Mouse (Mus musculus) C2C12 (cell line): ENCODE data around the gene Nt5c2. TPM values are rescaled to one million over a fixed set of nuclear protein-coding genes. Genes with fewer than 3 reads are reported as not detected.

Experiments used
- H3K27me3 ChIP-seq: one replicate; pipeline ENCODE4 v1.6.1; 2011; ENCODE audit not compliant: control insufficient read depth, insufficient read depth, insufficient read length
- H3K36me3 ChIP-seq: one replicate; pipeline ENCODE4 v1.6.1; 2011; ENCODE audit not compliant: control insufficient read depth, insufficient read depth
- H3K4me3 ChIP-seq: one replicate; pipeline ENCODE4 v1.5.1; 2011; ENCODE audit warnings: mild to moderate bottlenecking, control low read depth; ENCODE audit not compliant: poor library complexity, insufficient read depth, severe bottlenecking
- H3K79me2 ChIP-seq: one replicate; pipeline ENCODE4 v1.6.1; 2011; ENCODE audit not compliant: control insufficient read depth, insufficient read depth
- H3K79me3 ChIP-seq: one replicate; pipeline ENCODE4 v1.6.1; 2011; ENCODE audit warnings: low read depth, control low read depth
- H3ac ChIP-seq: one replicate; pipeline ENCODE3; 2011; ENCODE audit warnings: low read depth; ENCODE audit not compliant: control insufficient read depth, insufficient read length
- CEBPB ChIP-seq: IDR thresholded peaks from one replicate; pipeline ENCODE4 v1.6.1; 2011; ENCODE audit warnings: low read depth, mild to moderate bottlenecking, control low read depth, moderate library complexity
- CTCF ChIP-seq: IDR thresholded peaks from one replicate; pipeline ENCODE4 v1.5.1; 2011; ENCODE audit not compliant: control insufficient read depth, insufficient read depth, insufficient read length
- FOSL1 ChIP-seq: IDR thresholded peaks from one replicate; pipeline ENCODE4 v1.8.0; 2011; ENCODE audit warnings: mild to moderate bottlenecking, low read length; ENCODE audit not compliant: poor library complexity, insufficient read depth, severe bottlenecking
- MAX ChIP-seq: IDR thresholded peaks from one replicate; pipeline ENCODE4 v1.6.1; 2011; ENCODE audit warnings: mild to moderate bottlenecking, control low read depth
- MYOD1 ChIP-seq: IDR thresholded peaks from one replicate; pipeline ENCODE4 v1.6.1; 2011; ENCODE audit warnings: low read depth; ENCODE audit not compliant: control insufficient read depth, insufficient read length
- MYOG ChIP-seq: IDR thresholded peaks from one replicate; pipeline ENCODE4 v1.6.1; 2011; ENCODE audit not compliant: control insufficient read depth, insufficient read length; ENCODE audit errors: extremely low read depth
- USF1 ChIP-seq: IDR thresholded peaks from one replicate; pipeline ENCODE4 v1.6.1; 2011; ENCODE audit warnings: low read depth, mild to moderate bottlenecking, control low read depth, moderate library complexity
- polyA plus RNA-seq: library from polyadenylated mRNA; unstranded; fragments of >200 nt; fragmentation: generic; extraction: Trizol; gene quantifications from one replicate; pipeline ENCODE4 v1.2.1, GENCODE M21; 2012; ENCODE audit warnings: missing spikeins

Gene Nt5c2
- polyA plus RNA-seq, 1 experiment: 18.2 TPM

DNA sequence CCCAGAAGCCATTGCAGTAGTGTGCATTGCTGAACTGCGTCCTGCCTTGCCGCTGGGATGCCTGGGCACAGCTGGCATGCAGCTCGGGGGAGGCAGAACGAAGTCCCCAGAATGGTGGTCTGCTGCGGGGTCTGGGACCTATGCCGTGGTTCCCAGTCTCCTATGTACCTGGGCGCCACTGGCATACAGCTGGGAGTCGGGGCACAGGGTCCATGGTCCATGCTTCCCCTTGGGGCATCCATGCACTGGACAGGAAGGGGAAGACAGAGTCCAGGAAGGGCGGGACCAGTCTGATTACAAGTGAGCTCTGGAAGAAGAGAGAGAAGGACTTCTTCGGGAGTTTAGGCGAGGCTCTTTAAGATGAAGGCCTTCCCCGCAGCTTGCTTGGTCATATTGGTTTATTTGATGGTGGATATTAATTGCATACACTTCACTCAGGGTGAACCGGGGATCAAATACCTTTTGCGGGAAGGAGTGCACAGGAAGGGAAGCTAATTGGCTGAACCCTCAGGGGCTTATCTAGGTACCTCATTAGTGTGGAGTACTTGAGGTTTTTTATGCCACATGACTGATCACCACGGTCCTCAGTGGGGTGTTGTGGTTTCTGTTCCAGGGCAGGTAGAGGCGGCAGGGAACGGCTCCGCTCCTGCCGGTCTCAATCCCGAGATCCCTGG lies 25.3 kb downstream of the Nt5c2 start:
- TF ChIP-seq MAX: no peak
- no peaks in the 10 kb centered on the region for H3K36me3 ChIP-seq
- no peak overlapping the region for H3ac ChIP-seq
- H3K27me3 ChIP-seq: peaks cover 4% of the 10 kb centered on the region
- no peaks in the 10 kb centered on the region for H3K79me3 ChIP-seq
- H3K4me3 ChIP-seq: no peak overlapping the region
- H3K79me2 ChIP-seq: no peaks in the 10 kb centered on the region

DNA sequence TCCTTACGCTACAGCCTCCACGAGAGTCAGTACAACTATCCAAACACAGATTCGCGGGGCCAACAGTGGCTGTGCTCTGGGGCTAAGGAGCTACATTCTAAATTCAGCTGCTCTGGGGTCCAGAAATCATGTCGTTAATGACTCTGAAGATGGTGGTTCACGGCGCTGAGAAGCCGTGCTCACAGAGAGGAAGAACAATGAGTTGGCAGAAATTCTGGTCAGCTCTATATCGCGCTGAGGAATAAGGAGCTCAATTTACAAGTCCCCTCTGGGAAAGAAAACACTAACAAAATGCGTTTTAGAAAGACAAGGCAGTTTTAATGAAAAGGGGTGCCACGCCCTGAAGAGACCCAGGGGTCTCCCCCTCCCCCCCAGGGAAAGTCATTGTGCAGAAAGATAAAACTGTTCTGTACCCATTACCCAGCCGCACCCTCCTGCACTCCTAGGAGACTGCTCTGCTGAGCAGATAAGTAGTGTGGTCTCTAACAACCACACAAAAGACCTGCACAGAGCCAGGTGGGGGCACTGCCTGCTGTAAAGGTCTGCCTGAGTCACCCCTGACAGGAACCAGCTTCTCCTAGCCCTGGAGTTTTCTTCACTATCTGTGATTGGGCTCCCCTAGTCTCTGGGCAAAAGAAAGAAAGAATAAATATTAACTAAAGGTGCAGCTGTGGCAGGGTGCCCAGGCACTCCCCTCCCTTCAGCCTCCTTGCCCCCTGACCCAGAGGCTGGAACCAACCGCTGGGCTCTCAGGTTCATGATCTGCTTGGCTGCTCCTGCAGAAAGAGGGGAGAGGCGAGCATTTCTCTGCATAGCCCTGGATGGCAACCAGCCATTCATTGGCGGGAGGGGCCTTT lies 26.5 kb downstream of the Nt5c2 start:
- no peaks in the 10 kb centered on the region for H3K36me3 ChIP-seq
- H3K27me3 ChIP-seq: no peaks in the 10 kb centered on the region
- no peak overlapping the region for H3K4me3 ChIP-seq
- H3K79me2 ChIP-seq: no peaks in the 10 kb centered on the region
- TF ChIP-seq CEBPB (no peak), MAX (no peak), MYOD1 (no peak), MYOG (no peak), FOSL1 (no peak)
- no peaks in the 10 kb centered on the region for H3K79me3 ChIP-seq
- H3ac ChIP-seq: no peak overlapping the region

DNA sequence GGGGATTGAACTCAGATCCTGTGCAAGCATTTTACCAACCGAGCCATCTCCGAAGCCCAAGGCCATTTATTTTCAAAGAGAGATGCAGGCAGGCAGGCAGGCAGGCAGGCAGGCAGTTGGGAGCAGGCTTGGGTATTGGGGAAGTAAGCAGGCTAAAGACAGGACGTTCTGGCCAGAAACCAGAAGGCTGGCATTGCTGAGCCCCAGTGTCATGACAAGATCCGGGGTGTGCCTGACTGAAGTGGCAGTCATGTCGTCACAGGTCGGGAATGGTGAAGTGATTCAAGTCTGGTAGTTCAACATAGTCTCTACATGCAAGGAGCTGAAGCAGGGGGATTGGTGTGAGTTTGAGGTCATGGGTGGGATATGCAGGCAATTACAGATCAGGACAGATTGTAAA lies 27.3 kb downstream of the Nt5c2 start:
- no peaks in the 10 kb centered on the region for H3K27me3 ChIP-seq
- no peaks in the 10 kb centered on the region for H3K79me2 ChIP-seq
- H3ac ChIP-seq: no peak overlapping the region
- TF ChIP-seq MYOD1 (no peak), CEBPB (no peak), MAX (no peak), USF1 (no peak), MYOG (no peak), FOSL1 (no peak)
- H3K4me3 ChIP-seq: no peak overlapping the region
- no peaks in the 10 kb centered on the region for H3K79me3 ChIP-seq
- H3K36me3 ChIP-seq: no peaks in the 10 kb centered on the region

DNA sequence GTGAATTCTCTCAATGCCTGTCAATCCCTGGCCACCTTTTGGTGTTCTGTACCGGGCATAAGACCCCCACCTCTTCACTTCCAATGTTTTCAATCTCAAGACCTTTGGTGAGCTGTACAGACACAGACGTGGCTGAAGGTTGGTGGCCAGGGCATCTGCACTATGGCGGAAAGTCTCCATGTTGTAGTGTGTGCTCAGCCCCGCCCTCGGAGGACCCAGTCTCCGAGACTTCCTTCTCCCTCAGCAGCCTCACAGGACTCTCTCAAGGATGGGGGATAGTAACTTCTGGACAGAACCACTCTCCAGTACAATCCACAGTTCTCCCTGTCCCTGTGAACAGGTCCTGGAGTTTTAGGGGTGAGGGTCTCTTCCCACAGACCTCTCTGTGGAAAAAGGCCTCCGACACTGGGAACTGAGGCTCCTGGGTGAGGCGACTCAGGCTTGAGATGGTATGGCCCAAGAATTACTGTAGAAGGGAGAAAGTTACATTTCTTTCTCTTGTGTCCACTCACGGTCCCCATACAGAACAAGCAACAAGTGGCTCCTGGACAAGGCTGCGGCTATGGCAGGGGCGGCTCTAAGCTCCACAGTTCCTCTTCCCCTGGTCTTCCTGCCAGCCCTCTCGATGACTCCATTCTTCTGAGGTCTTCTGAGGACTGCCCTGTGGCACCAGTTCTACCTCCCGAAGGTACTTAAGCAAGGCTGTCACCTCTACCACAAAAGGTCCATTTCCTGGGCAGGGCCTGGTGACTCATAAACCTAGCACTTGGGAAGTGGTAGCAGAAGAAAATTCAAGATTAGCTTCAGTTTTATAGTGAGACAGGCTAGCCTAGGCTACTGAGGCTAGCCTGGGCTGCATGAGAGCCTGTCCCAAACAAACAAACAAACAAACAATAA lies 30.0 kb downstream of the Nt5c2 start:
- no peak overlapping the region for H3ac ChIP-seq
- TF ChIP-seq CTCF: no peak
- no peak for TF ChIP-seq USF1
- no peak for TF ChIP-seq FOSL1
- no peak for TF ChIP-seq MYOD1
- no peak for TF ChIP-seq MYOG
- TF ChIP-seq MAX: no peak
- TF ChIP-seq CEBPB: no peak
- no peaks in the 10 kb centered on the region for H3K79me2 ChIP-seq
- no peak overlapping the region for H3K4me3 ChIP-seq
- no peaks in the 10 kb centered on the region for H3K36me3 ChIP-seq
- no peaks in the 10 kb centered on the region for H3K79me3 ChIP-seq
- no peaks in the 10 kb centered on the region for H3K27me3 ChIP-seq

DNA sequence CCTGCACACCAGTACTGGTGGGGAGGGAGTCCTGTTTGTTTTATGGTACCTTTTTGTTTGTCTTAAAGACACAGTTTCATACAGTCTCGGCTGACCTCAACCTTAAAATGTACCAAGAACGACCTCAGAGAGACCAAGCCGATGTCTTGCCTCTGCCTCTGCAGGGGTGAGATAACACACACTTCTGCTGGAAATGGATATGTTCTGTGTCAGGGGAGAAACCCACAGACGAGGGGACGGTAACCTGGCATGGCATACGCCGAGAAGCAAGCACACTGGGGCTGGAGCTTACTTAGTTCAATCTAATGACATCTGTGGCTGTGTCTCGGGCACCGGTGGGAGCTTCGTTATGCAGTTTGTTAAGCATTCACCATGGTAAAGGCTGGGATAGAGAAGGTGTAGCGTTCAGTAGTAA lies 31.0 kb downstream of the Nt5c2 start:
- H3K4me3 ChIP-seq: no peak overlapping the region

More for the DNA sequence above, 31.0 kb downstream of the Nt5c2 start:
- Histone ChIP-seq H3K27me3 (no peaks in the 10 kb centered on the region), H3ac (no peak overlapping the region), H3K79me2 (no peaks in the 10 kb centered on the region), H3K36me3 (no peaks in the 10 kb centered on the region), H3K79me3 (no peaks in the 10 kb centered on the region)
- TF ChIP-seq USF1 (no peak), MYOD1 (no peak), MAX (no peak), CTCF (no peak), MYOG (no peak), FOSL1 (no peak), CEBPB (no peak)
